Mouse (Mus musculus): ENCODE results near the gene Nphp3. TPM values are rescaled to one million over a fixed set of nuclear protein-coding genes. Genes with fewer than 3 reads are reported as not detected.

The Nphp3 gene
- polyA plus RNA-seq, 1 experiment = 11.3 TPM

DNA sequence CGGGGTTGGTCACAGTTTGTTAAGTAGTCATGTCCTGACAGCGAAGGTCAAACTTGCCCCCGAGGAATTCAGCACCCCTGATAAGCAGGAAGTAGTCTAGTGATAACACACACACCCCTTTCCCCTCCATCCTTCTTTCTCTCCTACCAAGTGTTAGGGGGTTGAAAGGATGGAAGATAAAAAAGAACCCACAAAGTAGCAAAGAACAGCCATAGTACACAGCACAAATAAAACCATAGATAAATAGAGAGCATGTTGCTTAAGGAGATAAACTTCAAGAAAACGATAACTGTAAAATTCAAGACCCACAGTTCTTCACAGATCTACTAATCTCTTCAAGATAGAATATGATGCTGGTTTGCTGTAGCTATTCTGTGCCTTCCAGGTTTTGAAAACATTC, 67.9 kb downstream of the Nphp3 start:
- no peak for DNase-seq (ENCODE audit: low read depth)
- TF ChIP-seq POLR2A (IDR thresholded peaks at IDR 0.05; ENCODE audit: borderline replicate concordance, extremely low read depth, insufficient read depth, insufficient read length, poor library complexity, severe bottlenecking) (no peak), CTCF (IDR thresholded peaks at IDR 0.05; ENCODE audit: borderline replicate concordance, extremely low read depth, insufficient read depth, insufficient read length) (no peak)

DNA sequence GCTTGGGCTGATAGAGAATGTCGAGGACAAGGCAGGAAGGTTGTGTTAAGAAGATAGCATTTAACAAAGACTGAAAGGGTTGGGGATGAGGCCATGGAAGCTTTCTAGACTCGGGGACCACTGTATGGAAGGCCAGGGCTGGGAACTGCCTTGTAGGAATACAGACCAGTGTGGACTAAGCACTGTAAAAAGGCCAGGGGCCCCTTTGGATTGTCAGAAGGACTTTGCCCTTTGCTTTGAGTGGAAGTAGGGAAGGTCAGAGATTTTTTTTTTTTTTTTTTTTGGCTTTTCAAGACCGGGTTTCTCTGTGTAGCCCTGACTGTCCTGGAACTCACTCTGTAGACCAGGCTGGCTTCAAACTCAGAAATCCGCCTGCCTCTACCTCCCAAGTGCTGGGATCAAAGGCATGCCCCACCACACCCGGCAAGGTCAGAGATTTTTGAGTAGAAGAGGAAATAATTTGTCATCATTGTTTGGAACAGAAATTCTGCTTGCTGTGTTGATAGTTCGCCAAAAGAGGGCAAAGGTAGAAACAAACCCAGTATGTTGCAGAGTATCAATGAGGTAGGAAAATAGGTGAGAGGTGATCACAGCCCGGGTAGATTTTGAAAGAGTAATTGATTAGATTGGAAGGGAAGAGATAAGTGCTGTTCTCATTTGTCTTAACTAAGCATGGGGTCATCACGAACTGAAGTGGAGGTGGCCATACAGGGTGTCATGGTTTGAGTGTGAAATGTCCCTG, 68.7 kb downstream of the Nphp3 start:
- TF ChIP-seq CTCF (IDR thresholded peaks at IDR 0.05; ENCODE audit: borderline replicate concordance, extremely low read depth, insufficient read depth, insufficient read length) (no peak), POLR2A (IDR thresholded peaks at IDR 0.05; ENCODE audit: borderline replicate concordance, extremely low read depth, insufficient read depth, insufficient read length, poor library complexity, severe bottlenecking) (no peak)
- DNase-seq (ENCODE audit: low read depth) = no peak

DNA sequence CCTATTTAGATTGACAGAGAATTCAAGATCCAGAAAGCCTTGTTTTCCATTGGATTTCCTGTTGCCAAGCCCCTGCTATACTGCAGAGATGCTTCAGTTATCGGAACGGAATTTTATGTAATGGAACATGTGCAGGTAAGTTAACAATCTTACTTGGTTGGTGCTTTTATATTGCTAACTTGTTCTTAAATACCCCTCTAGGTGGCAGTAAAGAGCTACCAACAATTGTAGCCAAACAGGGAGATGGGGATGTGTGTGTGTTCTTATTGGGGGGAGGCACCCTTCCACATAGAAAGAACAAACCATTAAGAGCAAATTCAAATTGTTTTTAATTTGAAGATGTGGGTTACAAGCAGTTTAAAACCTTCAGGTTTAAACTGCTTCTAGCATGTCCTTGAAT, 73.5 kb downstream of the Nphp3 start:
- TF ChIP-seq CTCF (IDR thresholded peaks at IDR 0.05; ENCODE audit: borderline replicate concordance, extremely low read depth, insufficient read depth, insufficient read length) = peak; percentile 34; the same call in 1 of the 2 replicates
- TF ChIP-seq POLR2A (IDR thresholded peaks at IDR 0.05; ENCODE audit: borderline replicate concordance, extremely low read depth, insufficient read depth, insufficient read length, poor library complexity, severe bottlenecking) = no peak
- DNase-seq (ENCODE audit: low read depth) = peak; percentile 28

DNA sequence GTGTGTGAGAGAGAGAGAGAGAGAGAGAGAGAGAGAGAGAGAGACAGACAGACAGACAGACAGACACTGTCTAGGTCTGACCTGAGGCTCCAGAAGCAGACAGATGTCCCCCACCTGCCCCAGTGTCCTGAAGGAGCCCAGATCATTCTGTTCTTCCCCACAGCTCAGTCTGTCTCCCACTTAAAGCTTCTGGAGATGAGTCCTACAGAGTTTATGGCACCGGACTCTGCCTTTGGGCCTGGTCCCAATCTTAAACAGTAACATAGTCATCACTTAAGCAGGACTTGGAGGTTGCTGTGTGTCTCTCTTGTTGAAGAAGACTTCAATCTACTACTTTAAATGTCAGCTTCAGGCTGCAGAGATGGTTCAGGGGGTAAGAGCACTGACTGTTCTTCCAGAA, 76.4 kb downstream of the Nphp3 start:
- DNase-seq (ENCODE audit: low read depth) = no peak
- TF ChIP-seq CTCF (IDR thresholded peaks at IDR 0.05; ENCODE audit: borderline replicate concordance, extremely low read depth, insufficient read depth, insufficient read length) = no peak
- TF ChIP-seq POLR2A (IDR thresholded peaks at IDR 0.05; ENCODE audit: borderline replicate concordance, extremely low read depth, insufficient read depth, insufficient read length, poor library complexity, severe bottlenecking) = no peak

DNA sequence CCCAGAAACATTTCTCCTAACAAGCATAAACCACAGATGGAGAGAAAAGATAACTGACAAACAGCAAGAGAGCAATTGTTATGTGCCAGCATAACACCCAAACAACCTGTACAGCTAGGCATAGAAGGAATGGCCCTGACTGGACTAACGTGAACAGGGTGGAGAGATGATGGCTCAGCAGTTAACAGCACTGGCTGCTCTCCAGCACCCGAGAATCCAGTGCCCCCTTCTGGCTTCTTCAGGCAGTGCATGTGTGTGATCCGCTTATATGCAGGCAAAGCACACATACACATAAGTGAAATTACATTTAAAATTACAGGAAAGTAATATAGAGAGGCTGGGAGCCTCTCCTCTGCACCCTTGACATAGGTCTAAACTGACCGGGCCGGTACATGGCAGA, 77.0 kb downstream of the Nphp3 start:
- peak; percentile 51 for DNase-seq (ENCODE audit: low read depth)
- TF ChIP-seq POLR2A (IDR thresholded peaks at IDR 0.05; ENCODE audit: borderline replicate concordance, extremely low read depth, insufficient read depth, insufficient read length, poor library complexity, severe bottlenecking) = no peak
- TF ChIP-seq CTCF (IDR thresholded peaks at IDR 0.05; ENCODE audit: borderline replicate concordance, extremely low read depth, insufficient read depth, insufficient read length) = peak; percentile 65

DNA sequence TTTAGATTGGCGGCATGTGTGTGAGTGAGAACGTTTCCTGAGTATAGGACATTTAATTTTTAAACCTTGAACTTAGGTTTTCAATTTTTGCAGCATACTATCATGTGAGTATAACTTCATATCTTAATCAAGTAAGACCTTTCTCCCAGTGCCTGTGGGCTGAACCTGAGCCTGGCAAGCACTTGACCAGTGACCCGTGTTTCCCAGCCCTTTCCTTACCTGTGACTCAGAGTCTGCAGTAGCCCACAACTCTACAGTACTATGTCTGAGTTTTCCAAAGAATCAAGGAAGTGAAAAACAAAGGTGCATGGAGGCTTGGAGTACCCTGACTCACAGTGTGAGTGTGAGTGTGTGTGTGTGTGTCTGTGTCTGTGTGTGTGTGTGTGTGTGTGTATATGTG, 77.7 kb downstream of the Nphp3 start:
- no peak for TF ChIP-seq POLR2A (IDR thresholded peaks at IDR 0.05; ENCODE audit: borderline replicate concordance, extremely low read depth, insufficient read depth, insufficient read length, poor library complexity, severe bottlenecking)
- no peak for TF ChIP-seq CTCF (IDR thresholded peaks at IDR 0.05; ENCODE audit: borderline replicate concordance, extremely low read depth, insufficient read depth, insufficient read length)

DNA sequence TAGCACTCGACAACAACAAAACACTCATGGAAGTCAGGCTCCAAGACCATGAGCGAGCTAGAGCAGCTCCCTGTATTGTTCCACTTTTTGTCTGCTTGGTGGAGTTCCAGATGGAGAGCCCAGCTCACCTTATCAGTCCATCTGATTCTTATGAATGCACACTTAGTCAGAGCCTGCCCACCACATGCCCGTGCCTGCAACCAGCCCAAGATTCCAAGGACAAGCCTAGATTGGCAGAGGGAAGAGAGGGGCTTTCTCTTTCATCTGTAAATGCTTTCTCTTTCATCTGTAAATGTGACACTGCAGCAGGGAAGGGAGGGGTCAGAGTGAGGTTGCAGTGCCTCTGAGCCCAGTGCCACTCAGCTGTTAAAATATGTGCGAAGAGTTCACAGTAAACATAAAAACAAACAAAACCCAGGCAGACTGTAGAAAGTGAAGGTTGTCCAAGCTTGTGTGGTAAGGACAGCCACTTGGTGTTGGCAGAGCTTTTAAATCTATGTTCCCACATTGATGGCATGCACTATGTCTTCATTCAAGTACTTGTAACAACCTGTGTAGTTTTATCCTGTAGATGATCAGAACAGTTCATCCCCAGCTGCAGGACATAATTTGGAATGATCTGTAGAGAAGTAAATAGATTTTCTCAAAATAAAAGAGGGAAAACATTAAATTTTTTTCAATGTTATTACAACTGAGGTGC, 83.5 kb downstream of the Nphp3 start:
- DNase-seq (ENCODE audit: low read depth) = no peak
- TF ChIP-seq CTCF (IDR thresholded peaks at IDR 0.05; ENCODE audit: borderline replicate concordance, extremely low read depth, insufficient read depth, insufficient read length) (no peak), POLR2A (IDR thresholded peaks at IDR 0.05; ENCODE audit: borderline replicate concordance, extremely low read depth, insufficient read depth, insufficient read length, poor library complexity, severe bottlenecking) (no peak)

More for the DNA sequence above, 77.7 kb downstream of the Nphp3 start:
- DNase-seq (ENCODE audit: low read depth) = no peak

DNA sequence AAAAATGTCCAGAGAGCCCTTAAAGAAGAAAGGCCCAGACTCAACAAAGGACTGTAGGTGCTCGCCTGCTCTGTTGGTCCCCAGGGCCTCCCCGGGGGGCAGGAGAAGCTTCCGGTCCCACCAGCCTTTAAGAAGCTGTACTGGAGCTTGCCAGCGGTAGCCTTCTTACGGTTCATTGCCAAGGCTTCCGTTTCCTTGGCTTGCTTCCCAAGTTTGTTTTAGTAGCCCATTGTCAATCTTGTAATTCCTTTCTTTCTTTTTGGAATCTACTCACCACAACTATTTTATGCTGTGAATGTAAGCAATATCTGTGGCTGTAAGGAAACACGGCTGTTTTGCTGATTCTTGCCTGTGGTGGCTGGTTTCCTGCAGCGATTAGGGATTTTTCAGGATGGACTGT, 86.2 kb downstream of the Nphp3 start:
- no peak for TF ChIP-seq POLR2A (IDR thresholded peaks at IDR 0.05; ENCODE audit: borderline replicate concordance, extremely low read depth, insufficient read depth, insufficient read length, poor library complexity, severe bottlenecking)
- TF ChIP-seq CTCF (IDR thresholded peaks at IDR 0.05; ENCODE audit: borderline replicate concordance, extremely low read depth, insufficient read depth, insufficient read length) = no peak
- peak; percentile 84 for DNase-seq (ENCODE audit: low read depth)

DNA sequence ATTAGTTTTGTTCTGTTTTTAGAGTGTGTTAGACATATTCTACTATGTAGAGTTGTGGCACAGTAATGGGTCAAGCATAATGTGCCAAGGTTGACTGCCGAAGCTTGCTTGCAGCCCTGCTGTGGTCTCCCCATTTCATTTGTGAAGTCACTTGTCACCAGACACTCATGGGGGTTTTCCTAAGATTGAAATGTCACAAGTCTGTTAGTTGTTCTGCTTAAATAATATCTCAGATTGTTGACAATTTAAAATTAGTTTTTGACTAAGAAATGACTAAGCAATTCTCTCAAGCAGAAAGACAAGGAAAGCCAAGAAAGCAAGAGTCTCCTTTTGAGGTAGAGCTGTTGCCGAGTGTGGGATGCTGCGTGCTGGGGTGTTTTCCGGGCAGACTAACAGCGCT, 90.6 kb downstream of the Nphp3 start:
- TF ChIP-seq CTCF (IDR thresholded peaks at IDR 0.05; ENCODE audit: borderline replicate concordance, extremely low read depth, insufficient read depth, insufficient read length) = no peak
- TF ChIP-seq POLR2A (IDR thresholded peaks at IDR 0.05; ENCODE audit: borderline replicate concordance, extremely low read depth, insufficient read depth, insufficient read length, poor library complexity, severe bottlenecking) = no peak
- DNase-seq (ENCODE audit: low read depth) = no peak

Other genes starting within 250 kb of the Nphp3 start
- gene Tmem108, start 240.7 kb upstream of the Nphp3 start, polyA plus RNA-seq (2012; rRNA removed) = 28.2 and 34.8 TPM in 2 replicates
- gene Gm28305, start 38.1 kb downstream of the Nphp3 start, polyA plus RNA-seq (2012; rRNA removed) = not detected in 2 replicates
- 68.8 and 69.7 TPM in 2 replicates for gene Uba5, start 60.6 kb downstream of the Nphp3 start, polyA plus RNA-seq (2012; rRNA removed)
- gene Acad11, start 60.8 kb downstream of the Nphp3 start, polyA plus RNA-seq (2012; rRNA removed) = 8.1 and 8.6 TPM in 2 replicates
- gene Ackr4, start 124.4 kb downstream of the Nphp3 start, polyA plus RNA-seq (2012; rRNA removed) = 0.25 and 0.78 TPM in 2 replicates